Mouse (Mus musculus) forebrain, embryonic 11.5 days (tissue): Measurements from ENCODE around the gene Klhl33. TPM values are rescaled to one million over a fixed set of nuclear protein-coding genes. Genes with fewer than 3 reads are reported as not detected.
"Not testable (repeated sequence)": the region's sequence is repeated elsewhere in the genome, so short reads cannot be mapped to it uniquely, and the experiment has no call there.

Experiments
- ATAC-seq: fragments of 200-750 bp; cut with Nextera tagmentation; replicated peaks from 2 replicates; pipeline ENCODE4 v1.8.0; 2017; ENCODE audit warnings: moderate TSS enrichment; ENCODE audit not compliant: low FRiP score
- DNase-seq: peaks from one replicate; pipeline ENCODE4 v3.0.0-alpha.2; 2017; ENCODE audit warnings: low spot score
- H3K27ac ChIP-seq: fragments of 300-500 bp; sonication (generic); 2 replicates; pipeline ENCODE4 v1.5.1; 2014; ENCODE audit warnings: low read depth, low read length
- H3K27me3 ChIP-seq: fragments of 300-500 bp; sonication (generic); 2 replicates; pipeline ENCODE4 v1.6.1; 2014; ENCODE audit warnings: mild to moderate bottlenecking, low read length, mixed read lengths; ENCODE audit not compliant: control insufficient read depth, insufficient read depth
- H3K36me3 ChIP-seq: fragments of 300-500 bp; sonication (generic); 2 replicates; pipeline ENCODE4 v1.6.1; 2014; ENCODE audit warnings: mild to moderate bottlenecking, low read length, moderate library complexity, mixed read lengths; ENCODE audit not compliant: control insufficient read depth, insufficient read depth
- H3K4me1 ChIP-seq: fragments of 300-500 bp; sonication (generic); replicated peaks from 2 replicates; pipeline ENCODE4 v1.6.1; 2014; ENCODE audit warnings: low read length, mixed read lengths; ENCODE audit not compliant: control insufficient read depth, insufficient read depth
- H3K4me2 ChIP-seq: fragments of 300-500 bp; sonication (generic); 2 replicates; pipeline ENCODE4 v1.6.1; 2014; ENCODE audit warnings: low read depth, mild to moderate bottlenecking, low read length, moderate library complexity, mixed read lengths; ENCODE audit not compliant: severe bottlenecking
- H3K4me3 ChIP-seq: fragments of 300-500 bp; sonication (generic); 2 replicates; pipeline ENCODE4 v1.5.1; 2014; ENCODE audit warnings: low read depth, low read length
- H3K9ac ChIP-seq: fragments of 300-500 bp; sonication (generic); 2 replicates; pipeline ENCODE4 v1.6.1; 2014; ENCODE audit warnings: low read length
- H3K9me3 ChIP-seq: fragments of 300-500 bp; sonication (generic); 2 replicates; pipeline ENCODE4 v1.6.1; 2016; ENCODE audit warnings: low read length, mixed read lengths; ENCODE audit not compliant: control insufficient read depth
- WGBS: fragments of 180-500 bp; shearing (Covaris S2); extraction: QIAGEN DNeasy Blood & Tissue Kit; methylation state at CpG from one replicate; pipeline ENCODE4 v1.1.7; 2014; 5-methylcytosine and 5-hydroxymethylcytosine counted together
- polyA plus RNA-seq: library from polyadenylated mRNA; unstranded; fragments of >200 nt; fragmentation: Nextera tagmentation; extraction: Ambion mirVana; gene quantifications from 2 replicates; pipeline ENCODE4 v1.2.1, GENCODE M21; 2014

Gene Klhl33
- 0.16 and 0.21 TPM in 2 replicates for polyA plus RNA-seq

DNA sequence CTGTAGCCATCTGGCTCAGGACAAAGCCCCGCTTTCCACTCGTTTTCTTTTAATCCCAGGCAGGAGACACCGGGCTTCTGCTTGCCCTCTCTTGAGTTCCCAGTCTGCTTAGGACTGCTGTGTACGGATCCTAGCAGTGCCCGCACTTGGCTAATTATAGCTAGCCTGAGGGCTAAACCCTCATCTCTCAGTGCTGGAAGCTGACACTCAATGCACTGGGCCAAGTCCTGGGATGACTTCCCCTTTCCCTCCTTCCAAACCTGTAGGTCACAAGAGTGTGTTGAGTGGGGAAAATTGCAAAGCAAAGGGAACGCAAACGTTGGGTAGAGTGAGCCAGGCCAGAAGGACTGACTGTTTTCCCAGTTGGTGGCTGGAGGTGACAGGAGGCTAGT lies at the start of gene Klhl33:
Klhl33 (minus strand) TSS at position 134 of the 392 bp plus-strand sequence.
- H3K36me3 ChIP-seq, result no peaks in the 10 kb centered on the region
- no peak within 1 kb of the TSS for H3K27ac ChIP-seq
- peak within 1 kb of the TSS; percentile 34 for H3K4me3 ChIP-seq
- DNase-seq (no peak), ATAC-seq (no peak)
- H3K27me3 ChIP-seq, result no peaks in the 10 kb centered on the region; the same call in 1 of the 2 replicates
- peak within 1 kb of the TSS; percentile 6; the same call in 1 of the 2 replicates for H3K9ac ChIP-seq
- peak within 1 kb of the TSS; percentile 68 for H3K4me2 ChIP-seq
- H3K9me3 ChIP-seq, result no peaks in the 10 kb centered on the region
- H3K4me1 ChIP-seq, result 0 out of 2 replicates have a peak, but pooled peaks cover 3% of the 10 kb centered on the region
- 37% methylated on average over 7 of the region's 7 CpGs for WGBS

DNA sequence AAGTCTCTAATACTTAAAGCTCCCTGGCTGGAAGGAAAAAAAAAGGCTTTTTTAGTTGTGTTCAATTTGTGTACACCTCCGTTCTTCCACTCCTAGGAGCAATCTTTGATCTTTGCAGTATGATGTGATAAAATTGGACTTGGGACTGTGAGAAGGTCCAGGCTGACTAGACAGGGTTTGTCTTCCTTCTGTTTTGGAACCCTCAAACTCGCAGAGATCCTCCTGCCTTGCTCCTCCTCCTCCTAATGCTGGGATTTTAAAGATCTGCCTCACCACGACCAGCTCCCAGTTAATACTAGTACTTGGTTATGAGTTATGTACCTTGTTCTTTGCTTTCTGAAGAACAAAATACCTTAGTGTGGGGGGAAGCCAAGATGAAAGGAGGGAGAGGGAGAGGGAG lies 48.2 kb upstream of the Klhl33 start:
- H3K9ac ChIP-seq, result peak overlapping the region; percentile 65; the same call in 1 of the 2 replicates
- not testable (repeated sequence) for H3K4me1 ChIP-seq, H3K9me3 ChIP-seq, DNase-seq, H3K27me3 ChIP-seq, ATAC-seq, H3K36me3 ChIP-seq, H3K27ac ChIP-seq
- 36% methylated on average over 3 of the region's 3 CpGs for WGBS
- H3K4me3 ChIP-seq, result peak overlapping the region; percentile 42
- H3K4me2 ChIP-seq, result peak overlapping the region; percentile 61

DNA sequence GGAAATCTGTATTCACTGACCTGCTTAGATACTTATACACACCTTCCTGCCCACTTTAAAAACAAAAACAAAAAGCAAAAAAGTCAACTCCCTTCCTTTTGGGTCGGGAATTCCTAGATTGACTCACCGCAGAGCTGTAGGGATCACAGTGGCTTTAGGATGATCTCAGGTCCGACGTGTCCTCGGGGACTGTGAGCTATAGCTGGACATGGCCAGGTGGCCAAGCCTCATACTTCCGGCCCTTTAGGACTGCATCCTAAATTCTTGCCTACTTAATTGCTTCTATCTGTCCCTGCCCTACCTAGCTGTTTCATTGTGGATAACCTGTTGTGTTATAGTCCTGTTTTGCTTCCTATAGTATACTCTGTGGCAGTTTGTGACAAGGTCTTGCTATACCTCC lies 47.8 kb upstream of the Klhl33 start:
- peak overlapping the region; percentile 72 for H3K27ac ChIP-seq
- ATAC-seq, H3K36me3 ChIP-seq, DNase-seq, H3K27me3 ChIP-seq, H3K4me1 ChIP-seq, H3K9me3 ChIP-seq: not testable (repeated sequence)
- 9% methylated on average over 6 of the region's 6 CpGs for WGBS
- peak overlapping the region; percentile 61 for H3K4me2 ChIP-seq
- peak overlapping the region; percentile 42 for H3K4me3 ChIP-seq
- H3K9ac ChIP-seq, result peak overlapping the region; percentile 65

DNA sequence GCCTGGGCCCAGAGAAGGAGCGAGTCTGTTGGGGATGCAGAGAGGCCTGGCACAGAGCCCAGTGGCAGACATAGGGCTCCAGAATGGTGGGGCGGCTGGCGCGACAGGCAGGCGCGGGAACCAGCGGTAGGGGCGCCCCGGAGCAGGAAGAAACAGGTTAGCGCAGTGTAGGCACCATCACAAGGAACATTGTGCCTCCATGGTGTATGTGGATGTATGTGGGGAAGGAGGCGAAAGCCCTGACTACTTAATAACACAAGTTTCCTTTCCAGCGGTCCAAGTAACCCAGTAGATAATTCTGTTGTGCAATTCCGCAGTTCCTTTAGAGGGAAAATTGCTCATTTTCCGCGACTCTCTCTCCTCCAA lies 47.3 kb upstream of the Klhl33 start:
- H3K4me3 ChIP-seq, result peak overlapping the region; percentile 42
- H3K4me2 ChIP-seq, result peak overlapping the region; percentile 61
- peak overlapping the region; percentile 72 for H3K27ac ChIP-seq
- DNase-seq, H3K4me1 ChIP-seq, H3K27me3 ChIP-seq, H3K36me3 ChIP-seq, H3K9me3 ChIP-seq: not testable (repeated sequence)
- H3K9ac ChIP-seq, result peak overlapping the region; percentile 65
- peak; percentile 95 for ATAC-seq
- 2% methylated on average over 14 of the region's 15 CpGs for WGBS

DNA sequence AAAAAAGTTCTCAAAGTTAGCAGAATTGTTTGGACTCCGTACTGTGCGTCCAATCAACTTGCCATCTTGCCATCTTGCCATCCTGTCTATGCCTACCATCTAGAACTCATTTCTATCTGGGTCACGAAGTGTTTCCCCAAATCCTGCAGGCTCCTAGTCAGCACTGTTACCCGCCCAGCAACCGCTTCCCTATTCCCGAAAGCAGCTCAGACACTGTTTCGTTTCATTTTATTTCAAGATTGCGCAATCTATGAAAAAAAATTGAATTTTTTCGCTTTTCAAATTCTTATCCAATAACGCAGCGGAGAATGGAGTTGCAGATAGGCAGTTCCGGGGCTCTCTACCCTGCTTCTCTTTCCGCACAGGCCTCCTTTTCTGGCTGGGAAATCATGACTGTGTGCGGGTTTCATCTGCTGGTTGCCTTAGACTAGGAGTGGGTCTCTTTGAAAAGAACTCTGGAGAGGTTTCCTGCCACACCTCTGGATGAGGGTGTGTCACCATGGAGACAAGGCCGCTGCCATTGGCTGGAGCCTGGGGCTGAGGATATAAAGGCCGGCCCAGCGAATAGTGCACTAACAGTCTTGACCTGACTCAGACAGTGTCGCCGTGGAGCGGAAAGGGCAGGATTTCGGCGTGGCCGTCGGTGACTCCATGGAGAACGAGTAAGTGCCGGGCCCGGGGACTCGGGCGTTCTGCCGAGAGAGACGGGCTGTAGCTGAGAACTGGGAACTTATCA lies 46.8 kb upstream of the Klhl33 start, which contains the start of gene Gm49342:
Gm49342 (plus strand) TSS at position 586 of the 736 bp plus-strand sequence.
- H3K27ac ChIP-seq, result peak within 1 kb of the TSS; percentile 72

DNA sequence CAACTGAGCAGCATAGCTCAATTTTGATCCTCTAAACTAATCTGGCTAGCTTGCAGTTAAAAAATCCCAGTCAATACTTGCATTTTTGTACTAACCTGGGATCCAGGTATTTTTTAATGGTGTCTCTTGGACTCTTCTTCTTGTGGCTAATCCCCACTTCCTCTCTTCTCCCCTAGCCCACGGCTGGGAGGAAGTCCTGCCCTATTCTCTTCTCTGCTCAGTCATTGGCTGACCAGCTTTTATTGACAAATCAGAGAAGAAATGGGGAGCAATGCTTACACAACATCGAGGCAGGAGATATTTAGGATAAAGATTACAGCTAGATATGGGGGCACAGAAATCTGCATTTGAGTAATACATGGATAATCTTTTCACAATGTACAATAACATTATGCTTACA lies 41.6 kb upstream of the Klhl33 start:
- Histone ChIP-seq H3K27me3 (no peaks in the 10 kb centered on the region), H3K36me3 (no peaks in the 10 kb centered on the region), H3K4me1 (no peaks in the 10 kb centered on the region), H3K4me3 (no peak overlapping the region), H3K4me2 (no peak overlapping the region), H3K27ac (no peak overlapping the region), H3K9ac (no peak overlapping the region), H3K9me3 (no peaks in the 10 kb centered on the region)
- DNase-seq (no peak), ATAC-seq (no peak)
- 55% methylated on average over 2 of the region's 2 CpGs for WGBS

More for the DNA sequence above, 46.8 kb upstream of the Klhl33 start, which contains the start of gene Gm49342:
- Histone ChIP-seq H3K9ac (peak within 1 kb of the TSS; percentile 65), H3K4me2 (peak within 1 kb of the TSS; percentile 61), H3K4me1 (peaks cover 2% of the 10 kb centered on the region; the same call in 1 of the 2 replicates), H3K27me3 (no peaks in the 10 kb centered on the region), H3K9me3 (no peaks in the 10 kb centered on the region), H3K4me3 (peak within 1 kb of the TSS; percentile 42), H3K36me3 (no peaks in the 10 kb centered on the region)
- ATAC-seq (peak; percentile 99), DNase-seq (peak; percentile 95)
- WGBS, result 18% methylated on average over 31 of the region's 31 CpGs

DNA sequence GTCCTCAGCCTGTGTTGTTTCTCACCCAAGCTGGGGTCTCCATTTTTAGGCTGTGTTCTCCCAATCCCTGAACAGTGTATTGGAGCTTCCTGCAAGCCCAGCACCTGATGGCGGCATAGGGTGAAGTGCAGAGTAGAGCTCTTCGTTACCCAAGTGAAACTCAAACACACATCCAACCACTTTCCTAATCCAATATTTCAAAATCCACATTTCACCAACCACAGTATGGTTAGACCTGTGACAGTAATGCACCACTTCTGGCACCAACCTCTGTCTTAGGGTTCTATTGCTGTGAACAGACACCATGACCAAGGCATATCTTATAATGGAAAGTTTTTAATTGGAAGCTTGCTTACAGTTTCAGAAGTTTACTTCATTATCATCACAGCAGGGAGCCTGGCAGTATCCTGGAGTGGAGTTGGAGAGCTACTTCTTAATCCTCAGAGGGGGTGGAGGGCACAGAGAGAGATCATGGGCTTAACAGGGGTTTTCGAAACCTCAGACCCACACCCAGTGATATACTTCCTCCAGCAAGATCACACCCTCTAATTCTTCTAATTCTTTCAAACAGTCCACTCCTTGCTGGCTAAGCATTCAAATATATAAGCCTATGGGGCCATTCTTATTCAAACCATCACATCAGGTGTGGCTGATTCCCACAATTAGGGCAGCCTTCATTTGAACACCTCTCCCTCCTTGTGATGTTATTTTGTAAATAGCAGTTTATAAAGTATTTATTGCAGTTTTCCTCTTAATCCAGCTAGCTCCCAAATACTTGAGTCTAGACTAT lies 41.0 kb upstream of the Klhl33 start:
- Histone ChIP-seq H3K4me2 (no peak overlapping the region), H3K9me3 (no peaks in the 10 kb centered on the region), H3K27me3 (no peaks in the 10 kb centered on the region), H3K4me1 (no peaks in the 10 kb centered on the region), H3K9ac (no peak overlapping the region), H3K4me3 (no peak overlapping the region), H3K27ac (no peak overlapping the region), H3K36me3 (no peaks in the 10 kb centered on the region)
- WGBS, result 85% methylated on average over 3 of the region's 3 CpGs
- no peak for ATAC-seq
- DNase-seq, result no peak

DNA sequence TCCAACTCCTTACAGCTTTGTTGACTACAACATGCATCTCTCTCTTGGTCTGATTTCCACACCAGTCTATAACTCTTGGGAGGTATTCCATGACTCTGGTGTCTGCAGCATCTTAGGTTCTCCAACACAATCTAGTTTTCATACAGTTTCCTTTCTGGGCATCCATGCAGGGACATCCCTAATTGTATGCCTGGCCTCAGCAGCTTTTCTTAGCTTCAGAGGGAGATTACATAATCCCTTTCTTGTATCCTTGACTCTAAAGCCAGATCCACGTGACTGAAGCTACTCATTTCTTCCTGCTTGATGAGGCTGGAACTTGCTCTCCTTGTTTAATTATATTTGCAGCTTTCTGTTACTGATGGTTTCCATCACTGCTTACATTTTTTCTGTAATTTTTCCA lies 39.3 kb upstream of the Klhl33 start:
- Histone ChIP-seq H3K4me3 (no peak overlapping the region), H3K4me2 (no peak overlapping the region), H3K27ac (no peak overlapping the region), H3K36me3 (no peaks in the 10 kb centered on the region), H3K27me3 (no peaks in the 10 kb centered on the region), H3K9me3 (no peaks in the 10 kb centered on the region), H3K9ac (no peak overlapping the region), H3K4me1 (no peaks in the 10 kb centered on the region)
- no peak for DNase-seq
- no peak for ATAC-seq
- WGBS, result 44% methylated on average over 1 of the region's 1 CpGs
